Mouse (Mus musculus): ENCODE data around the gene Ambra1. TPM values are rescaled to one million over a fixed set of nuclear protein-coding genes. Genes with fewer than 3 reads are reported as not detected.

The Ambra1 gene
- total RNA-seq, 2 experiments from 2014 or later: 15.8 to 16.5 TPM

GRCm38 (mm10) chr2:91727011-91727410 lies 2.9 kb upstream of the Ambra1 start:
- no peak for ATAC-seq (replicated peaks; ENCODE audit: low FRiP score, poor library complexity, severe bottlenecking)

- no peak for ATAC-seq (replicated peaks; ENCODE audit: low FRiP score, poor library complexity, severe bottlenecking)
These were observed 363 bp upstream of the Ambra1 start for GRCm38 (mm10) chr2:91729571-91729970.

GRCm38 (mm10) chr2:91735221-91735620 lies 5.3 kb downstream of the Ambra1 start:
- no peak for ATAC-seq (replicated peaks; ENCODE audit: low FRiP score, poor library complexity, severe bottlenecking)

GRCm38 (mm10) chr2:91739586-91739985 lies 9.7 kb downstream of the Ambra1 start:
- ATAC-seq (replicated peaks; ENCODE audit: low FRiP score, poor library complexity, severe bottlenecking): no peak

- ATAC-seq (replicated peaks; ENCODE audit: low FRiP score, poor library complexity, severe bottlenecking): no peak
These were observed 14.8 kb downstream of the Ambra1 start for GRCm38 (mm10) chr2:91744686-91745085.

GRCm38 (mm10) chr2:91749811-91750261 lies 19.9 kb downstream of the Ambra1 start:
- no peak for ATAC-seq (replicated peaks; ENCODE audit: low FRiP score, poor library complexity, severe bottlenecking)

GRCm38 (mm10) chr2:91771921-91772705 lies 42.2 kb downstream of the Ambra1 start:
- no peak for ATAC-seq (replicated peaks; ENCODE audit: low FRiP score, poor library complexity, severe bottlenecking)

GRCm38 (mm10) chr2:91773309-91773708 lies 43.4 kb downstream of the Ambra1 start:
- ATAC-seq (replicated peaks; ENCODE audit: low FRiP score, poor library complexity, severe bottlenecking): no peak

- ATAC-seq (replicated peaks; ENCODE audit: low FRiP score, poor library complexity, severe bottlenecking): no peak; the same call in 1 of the 2 replicates
These were observed 49.2 kb downstream of the Ambra1 start for GRCm38 (mm10) chr2:91779166-91779565.

- ATAC-seq (replicated peaks; ENCODE audit: low FRiP score, poor library complexity, severe bottlenecking): no peak
These were observed 61.7 kb downstream of the Ambra1 start for GRCm38 (mm10) chr2:91791621-91792020.

GRCm38 (mm10) chr2:91792346-91792745 lies 62.4 kb downstream of the Ambra1 start:
- ATAC-seq (replicated peaks; ENCODE audit: low FRiP score, poor library complexity, severe bottlenecking): no peak

- ATAC-seq (replicated peaks; ENCODE audit: low FRiP score, poor library complexity, severe bottlenecking): no peak
These were observed 64.5 kb downstream of the Ambra1 start for GRCm38 (mm10) chr2:91794466-91794865.

GRCm38 (mm10) chr2:91795091-91795490 lies 65.2 kb downstream of the Ambra1 start:
- no peak for ATAC-seq (replicated peaks; ENCODE audit: low FRiP score, poor library complexity, severe bottlenecking)

GRCm38 (mm10) chr2:91811433-91811832 lies 81.5 kb downstream of the Ambra1 start:
- ATAC-seq (replicated peaks; ENCODE audit: low FRiP score, poor library complexity, severe bottlenecking): no peak

- ATAC-seq (replicated peaks; ENCODE audit: low FRiP score, poor library complexity, severe bottlenecking): no peak
These were observed 86.8 kb downstream of the Ambra1 start for GRCm38 (mm10) chr2:91816741-91817140.

- no peak for ATAC-seq (replicated peaks; ENCODE audit: low FRiP score, poor library complexity, severe bottlenecking)
These were observed 102.3 kb downstream of the Ambra1 start for GRCm38 (mm10) chr2:91832227-91832626.

- no peak for ATAC-seq (replicated peaks; ENCODE audit: low FRiP score, poor library complexity, severe bottlenecking)
These were observed 104.3 kb downstream of the Ambra1 start for GRCm38 (mm10) chr2:91834272-91834671.

GRCm38 (mm10) chr2:91835031-91835430 lies 105.1 kb downstream of the Ambra1 start:
- ATAC-seq (replicated peaks; ENCODE audit: low FRiP score, poor library complexity, severe bottlenecking): no peak; the same call in 1 of the 2 replicates

- ATAC-seq (replicated peaks; ENCODE audit: low FRiP score, poor library complexity, severe bottlenecking): no peak
These were observed 105.7 kb downstream of the Ambra1 start for GRCm38 (mm10) chr2:91835631-91836030.

- ATAC-seq (replicated peaks; ENCODE audit: low FRiP score, poor library complexity, severe bottlenecking): no peak
These were observed 114.2 kb downstream of the Ambra1 start for GRCm38 (mm10) chr2:91844085-91844484.

- ATAC-seq (replicated peaks; ENCODE audit: low FRiP score, poor library complexity, severe bottlenecking): no peak
These were observed 122.7 kb downstream of the Ambra1 start for GRCm38 (mm10) chr2:91852446-91853191.

Measured in erythroblast, adult 5-6 weeks (primary cell).